Mouse (Mus musculus): ENCODE results near the gene Csnk1g1. TPM values are rescaled to one million over a fixed set of nuclear protein-coding genes. Genes with fewer than 3 reads are reported as not detected.

Gene Csnk1g1
- polyA plus RNA-seq, 1 experiment from 2014 or later: 2.0 TPM

GRCm38 (mm10) chr9:65917015-65917414 is 8.3 kb downstream of the Csnk1g1 start:
- Histone ChIP-seq H3K9me3 (ENCODE audit: low read length) (no peaks in the 10 kb centered on the region), H3K4me3 (ENCODE audit: low read depth, low read length) (no peak overlapping the region), H3K36me3 (replicated peaks; ENCODE audit: insufficient read depth, low read length) (no peaks in the 10 kb centered on the region), H3K4me2 (ENCODE audit: low read depth, low read length) (no peak overlapping the region), H3K27ac (ENCODE audit: low read depth) (no peak overlapping the region), H3K9ac (replicated peaks) (no peak overlapping the region), H3K4me1 (ENCODE audit: insufficient read depth) (peaks cover 4% of the 10 kb centered on the region), H3K27me3 (ENCODE audit: insufficient read depth, low read length) (no peaks in the 10 kb centered on the region)
- ATAC-seq: no peak
- 68% methylated on average over 1 of the region's 1 CpGs for WGBS (ENCODE audit: insufficient replicate concordance)
- no peak for TF ChIP-seq EP300 (IDR thresholded peaks at IDR 0.05; ENCODE audit: low read depth)
- no peak for DNase-seq

- Histone ChIP-seq H3K27ac (ENCODE audit: low read depth) (no peak overlapping the region), H3K9me3 (ENCODE audit: low read length) (no peaks in the 10 kb centered on the region), H3K27me3 (ENCODE audit: insufficient read depth, low read length) (no peaks in the 10 kb centered on the region), H3K4me2 (ENCODE audit: low read depth, low read length) (no peak overlapping the region), H3K36me3 (replicated peaks; ENCODE audit: insufficient read depth, low read length) (no peaks in the 10 kb centered on the region), H3K4me1 (ENCODE audit: insufficient read depth) (no peaks in the 10 kb centered on the region), H3K4me3 (ENCODE audit: low read depth, low read length) (no peak overlapping the region), H3K9ac (replicated peaks) (no peak overlapping the region)
- no peak for ATAC-seq
- TF ChIP-seq CTCF (IDR thresholded peaks at IDR 0.05; ENCODE audit: low read depth): no peak
- no peak for TF ChIP-seq EP300 (IDR thresholded peaks at IDR 0.05; ENCODE audit: low read depth)
- DNase-seq: no peak
Measured at GRCm38 (mm10) chr9:65928456-65928855, 19.7 kb downstream of the Csnk1g1 start.

DNA sequence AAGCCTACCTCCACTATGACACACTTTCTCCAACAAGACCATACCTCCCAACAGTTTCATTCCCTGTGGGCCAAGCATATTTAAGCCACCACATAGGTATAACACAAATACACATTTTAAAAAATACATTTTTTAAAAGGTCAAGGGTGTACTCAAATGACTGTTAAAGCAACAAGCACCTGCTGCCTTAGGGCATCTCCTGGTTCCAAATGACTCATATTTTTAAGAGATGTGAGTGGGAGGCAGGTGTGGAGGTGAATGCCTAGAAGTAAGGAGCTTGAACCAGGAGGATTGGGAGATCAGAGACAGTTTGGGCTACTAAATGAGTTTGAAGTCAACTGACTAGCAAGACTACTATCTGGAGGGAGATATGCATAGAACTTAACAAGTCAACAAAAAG is 21.1 kb downstream of the Csnk1g1 start:
- H3K9me3 ChIP-seq (ENCODE audit: low read length): no peaks in the 10 kb centered on the region
- no peak overlapping the region for H3K9ac ChIP-seq (replicated peaks)
- no peak for TF ChIP-seq EP300 (IDR thresholded peaks at IDR 0.05; ENCODE audit: low read depth)
- no peak for TF ChIP-seq CTCF (IDR thresholded peaks at IDR 0.05; ENCODE audit: low read depth)
- no peak for ATAC-seq
- no peak overlapping the region for H3K4me2 ChIP-seq (ENCODE audit: low read depth, low read length)
- no peak for DNase-seq
- no peaks in the 10 kb centered on the region for H3K36me3 ChIP-seq (replicated peaks; ENCODE audit: insufficient read depth, low read length)
- no peak overlapping the region for H3K4me3 ChIP-seq (ENCODE audit: low read depth, low read length)
- no peak overlapping the region for H3K27ac ChIP-seq (ENCODE audit: low read depth)
- no peaks in the 10 kb centered on the region for H3K27me3 ChIP-seq (ENCODE audit: insufficient read depth, low read length)
- H3K4me1 ChIP-seq (ENCODE audit: insufficient read depth): no peaks in the 10 kb centered on the region

DNA sequence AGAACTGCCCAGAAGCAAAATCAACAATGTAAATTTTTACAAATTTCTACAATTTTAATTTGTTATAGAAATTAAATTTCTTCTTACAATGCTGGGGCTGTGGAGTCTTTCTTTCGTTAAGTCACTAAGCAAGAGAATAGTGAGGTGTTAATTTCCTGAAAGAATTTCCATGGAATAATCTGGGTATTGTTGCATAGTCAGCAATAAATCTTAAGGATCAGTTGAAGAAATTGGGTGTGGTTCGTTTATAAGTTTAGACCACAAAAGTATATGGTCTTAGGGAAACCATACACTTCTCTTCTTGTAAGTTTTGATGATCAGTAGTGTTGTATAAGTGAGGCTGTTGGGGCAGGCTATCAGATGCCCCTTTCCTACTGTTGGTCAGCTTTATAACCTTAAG is 28.8 kb downstream of the Csnk1g1 start:
- 78% methylated on average over 2 of the region's 2 CpGs for WGBS (ENCODE audit: insufficient replicate concordance)
- Histone ChIP-seq H3K4me2 (ENCODE audit: low read depth, low read length) (no peak overlapping the region), H3K27me3 (ENCODE audit: insufficient read depth, low read length) (no peaks in the 10 kb centered on the region), H3K9ac (replicated peaks) (no peak overlapping the region), H3K27ac (ENCODE audit: low read depth) (no peak overlapping the region), H3K36me3 (replicated peaks; ENCODE audit: insufficient read depth, low read length) (no peaks in the 10 kb centered on the region), H3K4me1 (ENCODE audit: insufficient read depth) (no peaks in the 10 kb centered on the region), H3K9me3 (ENCODE audit: low read length) (no peaks in the 10 kb centered on the region), H3K4me3 (ENCODE audit: low read depth, low read length) (no peak overlapping the region)
- DNase-seq (no peak), ATAC-seq (no peak)
- TF ChIP-seq EP300 (IDR thresholded peaks at IDR 0.05; ENCODE audit: low read depth) (no peak), CTCF (IDR thresholded peaks at IDR 0.05; ENCODE audit: low read depth) (no peak)

DNA sequence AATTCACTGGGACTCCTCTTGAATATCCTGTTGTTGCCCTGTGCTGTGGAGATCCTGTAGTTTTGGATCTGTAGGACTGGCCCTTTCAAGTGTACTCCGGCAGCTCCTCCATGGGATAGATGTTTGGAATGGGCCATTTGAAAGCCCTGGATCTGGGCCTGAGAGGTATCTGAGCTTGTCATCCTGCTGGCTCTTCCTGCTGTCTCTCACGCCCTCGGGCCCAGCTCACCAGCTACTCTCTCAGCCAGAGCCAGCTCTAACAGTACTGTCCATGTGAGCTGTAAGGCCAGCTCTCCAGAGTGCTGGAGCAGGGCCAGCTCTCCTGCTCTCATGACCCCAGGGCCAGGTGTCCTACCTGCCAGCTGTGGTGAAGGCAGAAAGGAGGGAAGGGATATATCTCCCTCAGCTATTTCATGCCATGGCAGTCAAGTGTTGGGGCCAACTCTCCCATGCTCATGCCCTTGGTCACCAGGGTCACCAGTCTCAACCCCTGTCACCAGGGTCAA is 42.4 kb downstream of the Csnk1g1 start:
- Histone ChIP-seq H3K4me2 (ENCODE audit: low read depth, low read length) (no peak overlapping the region), H3K27me3 (ENCODE audit: insufficient read depth, low read length) (no peaks in the 10 kb centered on the region), H3K4me3 (ENCODE audit: low read depth, low read length) (no peak overlapping the region), H3K9me3 (ENCODE audit: low read length) (no peaks in the 10 kb centered on the region), H3K27ac (ENCODE audit: low read depth) (0 out of 2 replicates have a peak overlapping the region, but pooled peaks have one; percentile 7), H3K36me3 (replicated peaks; ENCODE audit: insufficient read depth, low read length) (no peaks in the 10 kb centered on the region), H3K9ac (replicated peaks) (no peak overlapping the region), H3K4me1 (ENCODE audit: insufficient read depth) (no peaks in the 10 kb centered on the region)
- WGBS (ENCODE audit: insufficient replicate concordance): 72% methylated on average over 3 of the region's 3 CpGs
- peak; percentile 62 for DNase-seq
- no peak for TF ChIP-seq EP300 (IDR thresholded peaks at IDR 0.05; ENCODE audit: low read depth)
- no peak for TF ChIP-seq CTCF (IDR thresholded peaks at IDR 0.05; ENCODE audit: low read depth)
- peak; percentile 47; the same call in 1 of the 2 replicates for ATAC-seq

- Histone ChIP-seq H3K9ac (replicated peaks) (no peak overlapping the region), H3K36me3 (replicated peaks; ENCODE audit: insufficient read depth, low read length) (no peaks in the 10 kb centered on the region), H3K27me3 (ENCODE audit: insufficient read depth, low read length) (no peaks in the 10 kb centered on the region), H3K9me3 (ENCODE audit: low read length) (no peaks in the 10 kb centered on the region), H3K4me2 (ENCODE audit: low read depth, low read length) (no peak overlapping the region), H3K4me1 (ENCODE audit: insufficient read depth) (no peaks in the 10 kb centered on the region), H3K27ac (ENCODE audit: low read depth) (no peak overlapping the region), H3K4me3 (ENCODE audit: low read depth, low read length) (no peak overlapping the region)
- DNase-seq: no peak
- WGBS (ENCODE audit: insufficient replicate concordance): 58% methylated on average over 3 of the region's 3 CpGs
- no peak for ATAC-seq
- TF ChIP-seq EP300 (IDR thresholded peaks at IDR 0.05; ENCODE audit: low read depth) (no peak), CTCF (IDR thresholded peaks at IDR 0.05; ENCODE audit: low read depth) (no peak)
Measured at GRCm38 (mm10) chr9:65970009-65970408, 61.3 kb downstream of the Csnk1g1 start.

DNA sequence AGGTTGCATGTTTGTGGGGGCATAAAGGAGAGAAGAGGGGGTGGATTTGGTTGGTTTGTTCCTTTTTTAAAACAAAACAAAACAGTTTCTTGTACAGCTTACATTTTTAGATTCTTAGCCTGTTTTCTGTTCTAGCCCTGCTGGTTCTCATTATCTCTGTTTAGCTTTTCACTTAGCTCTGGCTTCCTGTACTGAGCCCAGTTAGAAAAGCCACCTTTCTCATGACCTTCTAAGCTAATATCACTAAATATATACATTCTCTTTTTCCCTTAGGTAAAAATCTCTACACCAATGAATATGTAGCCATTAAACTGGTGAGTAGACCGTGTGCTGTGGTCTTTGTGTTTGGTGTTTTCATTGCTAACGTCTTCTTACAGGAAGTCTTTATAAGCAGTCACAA is 64.5 kb downstream of the Csnk1g1 start:
- DNase-seq: no peak
- 69% methylated on average over 2 of the region's 2 CpGs for WGBS (ENCODE audit: insufficient replicate concordance)
- no peak for TF ChIP-seq EP300 (IDR thresholded peaks at IDR 0.05; ENCODE audit: low read depth)

More for the DNA sequence above, 64.5 kb downstream of the Csnk1g1 start:
- H3K36me3 ChIP-seq (replicated peaks; ENCODE audit: insufficient read depth, low read length): no peaks in the 10 kb centered on the region
- H3K27me3 ChIP-seq (ENCODE audit: insufficient read depth, low read length): no peaks in the 10 kb centered on the region
- H3K4me3 ChIP-seq (ENCODE audit: low read depth, low read length): no peak overlapping the region
- H3K4me2 ChIP-seq (ENCODE audit: low read depth, low read length): no peak overlapping the region
- H3K9me3 ChIP-seq (ENCODE audit: low read length): no peaks in the 10 kb centered on the region
- no peak overlapping the region for H3K9ac ChIP-seq (replicated peaks)
- H3K4me1 ChIP-seq (ENCODE audit: insufficient read depth): no peaks in the 10 kb centered on the region
- no peak overlapping the region for H3K27ac ChIP-seq (ENCODE audit: low read depth)
- ATAC-seq: no peak

Data from liver, postnatal 0 days (tissue).